Mouse (Mus musculus) forebrain, postnatal 0 days (tissue): ENCODE results near the gene Lsmem1. TPM values are rescaled to one million over a fixed set of nuclear protein-coding genes. Genes with fewer than 3 reads are reported as not detected.
"Not testable (repeated sequence)": the region's sequence is repeated elsewhere in the genome, so short reads cannot be mapped to it uniquely, and the experiment has no call there.

ENCODE experiments used
- ATAC-seq: fragments of 200-750 bp; cut with Nextera tagmentation; 2 replicates; pipeline ENCODE4 v1.8.0; 2017; ENCODE audit warnings: mild to moderate bottlenecking, moderate library complexity
- DNase-seq: peaks from one replicate; pipeline ENCODE4 v3.0.0-alpha.2; 2015
- H3K27ac ChIP-seq: fragments of 300-500 bp; sonication (generic); 2 replicates; pipeline ENCODE4 v1.5.1; 2014; ENCODE audit warnings: low read depth, mild to moderate bottlenecking, antibody characterized with exemption, low read length, moderate library complexity, mixed read lengths
- H3K27me3 ChIP-seq: fragments of 300-500 bp; sonication (generic); 2 replicates; pipeline ENCODE4 v1.6.1; 2014; ENCODE audit warnings: mild to moderate bottlenecking, low read length, mixed read lengths; ENCODE audit not compliant: insufficient read depth
- H3K36me3 ChIP-seq: fragments of 300-500 bp; sonication (generic); 2 replicates; pipeline ENCODE4 v1.6.1; 2014; ENCODE audit warnings: mild to moderate bottlenecking, moderate library complexity; ENCODE audit not compliant: insufficient read depth
- H3K4me1 ChIP-seq: fragments of 300-500 bp; sonication (generic); 2 replicates; pipeline ENCODE4 v1.6.1; 2014; ENCODE audit warnings: antibody characterized with exemption; ENCODE audit not compliant: insufficient read depth
- H3K4me2 ChIP-seq: fragments of 300-500 bp; sonication (generic); 2 replicates; pipeline ENCODE4 v1.6.1; 2014; ENCODE audit warnings: low read depth, mild to moderate bottlenecking, moderate library complexity
- H3K4me3 ChIP-seq: fragments of 300-500 bp; sonication (generic); 2 replicates; pipeline ENCODE4 v1.5.1; 2014; ENCODE audit warnings: low read depth, low read length, mixed read lengths
- H3K9ac ChIP-seq: fragments of 300-500 bp; sonication (generic); 2 replicates; pipeline ENCODE4 v1.6.1; 2014; ENCODE audit warnings: mild to moderate bottlenecking
- H3K9me3 ChIP-seq: fragments of 300-500 bp; sonication (generic); 2 replicates; pipeline ENCODE4 v1.6.1; 2016; ENCODE audit warnings: low read length
- CTCF ChIP-seq: sonication (generic); IDR thresholded peaks from 2 replicates; pipeline ENCODE4 v1.5.1; 2016; ENCODE audit warnings: antibody characterized with exemption, control low read depth, low read depth
- WGBS: fragments of 180-500 bp; shearing (Covaris S2); extraction: QIAGEN DNeasy Blood & Tissue Kit; methylation state at CpG from one replicate; pipeline ENCODE4 v1.1.7; 2014; 5-methylcytosine and 5-hydroxymethylcytosine counted together
- polyA plus RNA-seq: library from polyadenylated mRNA; unstranded; fragments of >200 nt; fragmentation: Nextera tagmentation; extraction: Ambion mirVana; gene quantifications from 2 replicates; pipeline ENCODE4 v1.2.1, GENCODE M21; 2015
- total RNA-seq: library from RNA; depleted of rRNA; stranded (reverse); fragments of >200 nt; gene quantifications from 2 replicates; pipeline ENCODE4 v1.2.3, GENCODE M21; 2014

The Lsmem1 gene
- total and polyA plus RNA-seq, 2 experiments from 2014 or later: 0.14 to 0.27 TPM

DNA sequence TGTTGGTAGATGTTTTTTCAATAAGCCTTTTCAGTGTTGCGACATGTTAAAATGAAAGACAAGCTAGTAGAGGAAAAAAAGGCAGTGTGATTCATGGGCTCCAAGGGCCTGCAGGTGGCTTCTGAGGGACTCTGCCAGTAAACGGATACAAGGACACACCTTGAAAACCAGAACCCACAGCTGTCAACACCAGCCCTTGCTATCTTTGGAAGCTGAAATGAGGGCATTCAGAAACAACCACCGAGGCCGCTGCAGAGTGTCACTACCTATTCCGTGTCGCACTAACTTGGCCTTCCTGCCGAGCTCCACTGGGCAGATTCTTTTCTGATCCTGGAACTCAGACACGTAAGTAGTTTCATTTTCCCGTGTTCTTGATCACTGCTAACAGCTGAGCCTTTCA, 863 bp downstream of the Lsmem1 start:
- H3K4me2 ChIP-seq: no peak overlapping the region
- no peak for ATAC-seq

GRCm38 (mm10) chr12:40198019-40198418, 1.3 kb downstream of the Lsmem1 start:
- Histone ChIP-seq H3K36me3 (peaks cover 15% of the 10 kb centered on the region), H3K4me1 (no peaks in the 10 kb centered on the region), H3K9ac (no peak overlapping the region), H3K27me3 (no peaks in the 10 kb centered on the region), H3K4me2 (no peak overlapping the region), H3K4me3 (no peak overlapping the region), H3K27ac (no peak overlapping the region), H3K9me3 (no peaks in the 10 kb centered on the region)
- 91% methylated on average over 5 of the region's 5 CpGs for WGBS
- ATAC-seq: no peak
- TF ChIP-seq CTCF: no peak
- no peak for DNase-seq

More for the DNA sequence above, 863 bp downstream of the Lsmem1 start:
- no peaks in the 10 kb centered on the region for H3K27me3 ChIP-seq
- WGBS: 87% methylated on average over 9 of the region's 9 CpGs
- no peak for DNase-seq
- H3K4me1 ChIP-seq: no peaks in the 10 kb centered on the region
- H3K27ac ChIP-seq: no peak overlapping the region
- no peak for TF ChIP-seq CTCF
- H3K36me3 ChIP-seq: peaks cover 15% of the 10 kb centered on the region
- no peak overlapping the region for H3K4me3 ChIP-seq
- H3K9ac ChIP-seq: no peak overlapping the region
- H3K9me3 ChIP-seq: no peaks in the 10 kb centered on the region

DNA sequence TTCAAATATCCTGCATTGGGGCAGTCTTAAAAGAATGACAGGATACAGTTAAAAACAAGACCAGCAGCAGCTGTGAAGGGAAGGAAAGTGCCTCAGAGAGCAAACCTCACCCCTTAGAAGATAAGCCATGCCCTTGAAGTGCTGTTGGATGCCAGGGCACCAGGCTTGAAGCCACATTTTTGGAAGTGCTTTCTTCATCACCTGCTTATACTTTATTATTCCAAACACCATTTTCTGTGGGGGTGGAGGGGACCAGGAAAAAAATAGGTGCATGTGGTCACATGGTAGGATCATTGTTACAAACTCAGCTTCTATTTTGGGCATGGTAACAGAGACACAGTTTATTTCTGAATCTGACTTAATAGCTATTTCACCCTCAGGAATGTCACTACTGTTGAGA, 1.8 kb downstream of the Lsmem1 start:
- H3K4me3 ChIP-seq: no peak overlapping the region
- H3K4me1 ChIP-seq: no peaks in the 10 kb centered on the region
- ATAC-seq: no peak
- H3K9ac ChIP-seq: no peak overlapping the region
- no peaks in the 10 kb centered on the region for H3K27me3 ChIP-seq
- H3K27ac ChIP-seq: no peak overlapping the region
- no peak for DNase-seq
- H3K9me3 ChIP-seq: no peaks in the 10 kb centered on the region
- no peak for TF ChIP-seq CTCF
- H3K4me2 ChIP-seq: no peak overlapping the region
- peaks cover 11% of the 10 kb centered on the region for H3K36me3 ChIP-seq

DNA sequence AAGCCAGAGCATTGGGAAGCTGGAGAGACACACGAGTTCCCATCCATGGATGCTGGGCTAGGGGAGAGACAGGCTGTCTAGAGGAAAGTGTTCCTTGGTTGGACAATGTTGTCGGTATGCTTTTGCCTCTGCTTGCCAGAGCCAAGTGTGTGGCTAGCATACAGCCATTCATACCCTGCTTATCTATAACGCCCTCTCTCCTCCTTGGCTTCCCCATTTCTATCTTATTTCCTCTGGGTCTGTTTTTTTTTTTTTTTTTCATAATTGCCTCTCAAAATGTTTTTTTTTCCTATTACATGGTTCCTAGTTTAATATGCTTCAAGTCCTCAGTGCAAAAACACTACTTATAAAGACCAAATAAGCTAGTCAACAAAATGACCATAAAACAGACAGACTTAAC, 13.8 kb downstream of the Lsmem1 start:
- TF ChIP-seq CTCF: no peak
- Histone ChIP-seq H3K27ac (no peak overlapping the region), H3K4me1 (no peaks in the 10 kb centered on the region), H3K9ac (no peak overlapping the region), H3K4me3 (no peak overlapping the region), H3K27me3 (no peaks in the 10 kb centered on the region), H3K4me2 (no peak overlapping the region), H3K36me3 (no peaks in the 10 kb centered on the region), H3K9me3 (no peaks in the 10 kb centered on the region)
- DNase-seq: no peak
- no peak for ATAC-seq
- WGBS: 89% methylated on average over 3 of the region's 3 CpGs

- WGBS: 64% methylated on average over 6 of the region's 6 CpGs
- no peaks in the 10 kb centered on the region for H3K4me1 ChIP-seq
- no peak overlapping the region for H3K4me3 ChIP-seq
- no peak overlapping the region for H3K27ac ChIP-seq
- DNase-seq: no peak
- H3K4me2 ChIP-seq: no peak overlapping the region
- no peaks in the 10 kb centered on the region for H3K27me3 ChIP-seq
- H3K36me3 ChIP-seq: no peaks in the 10 kb centered on the region
- ATAC-seq: no peak
- no peak overlapping the region for H3K9ac ChIP-seq
- TF ChIP-seq CTCF: no peak
- H3K9me3 ChIP-seq: no peaks in the 10 kb centered on the region
Measured at GRCm38 (mm10) chr12:40177089-40177488, 22.2 kb downstream of the Lsmem1 start.

DNA sequence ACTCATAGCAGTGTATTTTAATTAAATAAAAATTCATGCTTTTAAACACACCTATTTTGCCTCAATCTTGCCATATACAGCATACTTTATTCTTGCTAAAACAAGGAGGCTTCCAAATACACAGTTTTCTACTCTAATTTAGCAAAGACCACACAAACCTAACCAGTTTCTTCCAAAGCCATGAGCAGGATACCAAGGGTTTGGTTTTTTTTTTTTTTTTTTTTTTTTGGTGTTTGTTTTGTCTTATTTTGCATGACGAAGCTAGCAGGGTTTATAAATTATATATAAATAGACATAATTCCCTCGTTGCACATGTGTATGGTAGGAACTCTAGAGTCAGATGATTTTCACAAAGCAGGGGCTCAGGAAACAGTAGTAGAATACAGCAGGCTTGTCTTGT, 23.1 kb downstream of the Lsmem1 start:
- H3K4me1 ChIP-seq: no peaks in the 10 kb centered on the region
- WGBS: 78% methylated on average over 2 of the region's 2 CpGs
- H3K4me2 ChIP-seq: no peak overlapping the region
- no peaks in the 10 kb centered on the region for H3K27me3 ChIP-seq
- no peak for DNase-seq
- no peak overlapping the region for H3K4me3 ChIP-seq
- no peaks in the 10 kb centered on the region for H3K36me3 ChIP-seq
- no peak overlapping the region for H3K9ac ChIP-seq
- ATAC-seq: no peak
- no peak overlapping the region for H3K27ac ChIP-seq
- H3K9me3 ChIP-seq: no peaks in the 10 kb centered on the region
- TF ChIP-seq CTCF: no peak

- not testable (repeated sequence) for DNase-seq, H3K4me2 ChIP-seq, H3K27ac ChIP-seq, H3K36me3 ChIP-seq, H3K27me3 ChIP-seq, H3K4me3 ChIP-seq, H3K9ac ChIP-seq, H3K4me1 ChIP-seq, H3K9me3 ChIP-seq, ATAC-seq
- WGBS: 8% methylated on average over 1 of the region's 1 CpGs
Measured at GRCm38 (mm10) chr12:40175171-40175570, 24.1 kb downstream of the Lsmem1 start.

DNA sequence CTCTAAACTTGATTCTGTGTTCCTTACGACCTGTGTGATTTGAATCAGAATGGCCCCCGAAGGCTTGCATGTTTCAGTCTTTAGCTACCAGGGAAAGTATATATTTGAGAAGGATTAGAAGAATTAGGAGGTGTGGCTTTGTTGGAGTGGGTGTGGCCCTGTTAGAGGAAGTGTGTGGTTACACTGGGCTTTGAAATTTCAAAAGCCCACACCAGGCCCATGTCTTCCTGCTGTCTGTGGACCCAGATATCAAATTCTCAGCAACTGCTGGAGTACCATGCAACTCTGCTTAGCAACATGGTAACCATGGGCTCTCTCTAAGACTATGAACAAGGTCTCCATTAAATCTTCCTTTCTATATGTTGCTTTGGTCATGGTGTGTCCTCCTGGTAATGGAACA, 27.7 kb downstream of the Lsmem1 start:
- H3K4me3 ChIP-seq: no peak overlapping the region
- H3K4me2 ChIP-seq: no peak overlapping the region
- no peaks in the 10 kb centered on the region for H3K36me3 ChIP-seq
- no peaks in the 10 kb centered on the region for H3K4me1 ChIP-seq
- H3K27me3 ChIP-seq: no peaks in the 10 kb centered on the region
- WGBS: 87% methylated on average over 2 of the region's 2 CpGs
- no peak for ATAC-seq
- TF ChIP-seq CTCF: no peak
- H3K9me3 ChIP-seq: no peaks in the 10 kb centered on the region
- H3K9ac ChIP-seq: no peak overlapping the region
- no peak for DNase-seq
- H3K27ac ChIP-seq: no peak overlapping the region
